Mouse (Mus musculus) intestine, postnatal 0 days (tissue): ENCODE data around the gene Pabpn1l. TPM values are rescaled to one million over a fixed set of nuclear protein-coding genes. Genes with fewer than 3 reads are reported as not detected.

Experiments used
- ATAC-seq: fragments of 200-750 bp; cut with Nextera tagmentation; 2 replicates; pipeline ENCODE4 v1.8.0; 2017; ENCODE audit warnings: mild to moderate bottlenecking, moderate TSS enrichment, moderate library complexity
- H3K27ac ChIP-seq: fragments of 300-500 bp; sonication (generic); 2 replicates; pipeline ENCODE4 v1.5.1; 2014; ENCODE audit warnings: mild to moderate bottlenecking, low read depth, low read length, moderate library complexity
- H3K27me3 ChIP-seq: fragments of 300-500 bp; sonication (generic); replicated peaks from 2 replicates; pipeline ENCODE4 v1.6.1; 2014; ENCODE audit warnings: low read length, mixed read lengths; ENCODE audit not compliant: control insufficient read depth, insufficient read depth
- H3K36me3 ChIP-seq: fragments of 300-500 bp; sonication (generic); 2 replicates; pipeline ENCODE4 v1.6.1; 2014; ENCODE audit warnings: mild to moderate bottlenecking, moderate library complexity; ENCODE audit not compliant: control insufficient read depth, insufficient read depth
- H3K4me1 ChIP-seq: fragments of 300-500 bp; sonication (generic); replicated peaks from 2 replicates; pipeline ENCODE4 v1.6.1; 2014; ENCODE audit warnings: antibody characterized with exemption, low read length, mixed read lengths; ENCODE audit not compliant: control insufficient read depth, insufficient read depth
- H3K4me2 ChIP-seq: fragments of 300-500 bp; sonication (generic); replicated peaks from 2 replicates; pipeline ENCODE4 v1.6.1; 2014; ENCODE audit warnings: low read depth, mild to moderate bottlenecking, moderate library complexity
- H3K4me3 ChIP-seq: fragments of 300-500 bp; sonication (generic); 2 replicates; pipeline ENCODE4 v1.5.1; 2014; ENCODE audit warnings: low read depth, low read length
- H3K9ac ChIP-seq: fragments of 300-500 bp; sonication (generic); 2 replicates; pipeline ENCODE4 v1.6.1; 2014; ENCODE audit warnings: mild to moderate bottlenecking, low read depth, low read length
- H3K9me3 ChIP-seq: fragments of 300-500 bp; sonication (generic); 2 replicates; pipeline ENCODE4 v1.6.1; 2016; ENCODE audit warnings: mixed run types; ENCODE audit not compliant: control insufficient read depth
- CTCF ChIP-seq: sonication (generic); IDR thresholded peaks from 2 replicates; pipeline ENCODE4 v1.5.1; 2016; ENCODE audit warnings: low read depth, mild to moderate bottlenecking, control low read depth, antibody characterized with exemption, moderate library complexity
- WGBS: fragments of 180-500 bp; shearing (Covaris S2); extraction: QIAGEN DNeasy Blood & Tissue Kit; methylation state at CpG from one replicate; pipeline ENCODE4 v1.1.7; 2014; 5-methylcytosine and 5-hydroxymethylcytosine counted together
- polyA plus RNA-seq: library from polyadenylated mRNA; unstranded; fragments of >200 nt; fragmentation: Nextera tagmentation; extraction: Ambion mirVana; gene quantifications from 2 replicates; pipeline ENCODE4 v1.2.1, GENCODE M21; 2015

Pabpn1l gene
- polyA plus RNA-seq, 1 experiment from 2014 or later = not detected

- Histone ChIP-seq H3K4me3 (no peak overlapping the region), H3K27me3 (no peaks in the 10 kb centered on the region), H3K27ac (no peak overlapping the region; the same call in 1 of the 2 replicates), H3K9ac (no peak overlapping the region), H3K9me3 (no peaks in the 10 kb centered on the region), H3K4me1 (peaks cover 6% of the 10 kb centered on the region; the same call in 1 of the 2 replicates), H3K4me2 (no peak overlapping the region), H3K36me3 (peaks cover 21% of the 10 kb centered on the region)
- no peak for TF ChIP-seq CTCF
- WGBS = 72% methylated on average over 4 of the region's 4 CpGs
- ATAC-seq = no peak
Measured at GRCm38 (mm10) chr8:122605367-122605766, 17.2 kb downstream of the Pabpn1l start.

DNA sequence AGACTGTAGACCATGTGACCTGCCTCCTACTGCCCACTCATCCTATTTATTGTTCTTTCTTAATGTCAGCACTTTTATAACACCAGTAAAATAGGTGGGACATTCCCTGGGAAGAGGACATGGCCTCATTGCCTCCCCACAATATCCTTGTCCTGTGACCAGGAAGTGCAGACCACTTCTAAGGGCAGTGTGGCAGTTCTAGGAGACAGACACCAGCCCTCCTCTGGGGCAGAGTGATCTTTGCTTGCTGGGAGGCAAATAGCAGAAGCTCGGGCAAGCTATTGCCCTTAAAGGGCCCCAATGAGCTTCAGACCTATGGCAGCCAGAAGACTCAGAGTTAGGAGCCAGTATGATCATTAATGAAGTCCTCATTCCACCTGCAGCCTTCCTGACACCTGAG lies 17.9 kb downstream of the Pabpn1l start:
- Histone ChIP-seq H3K4me2 (no peak overlapping the region), H3K9ac (no peak overlapping the region), H3K27ac (peak overlapping the region; percentile 50; the same call in 1 of the 2 replicates), H3K4me1 (peaks cover 6% of the 10 kb centered on the region; the same call in 1 of the 2 replicates), H3K36me3 (peaks cover 28% of the 10 kb centered on the region), H3K4me3 (no peak overlapping the region), H3K9me3 (no peaks in the 10 kb centered on the region), H3K27me3 (no peaks in the 10 kb centered on the region)
- peak; percentile 61 for ATAC-seq
- 36% methylated on average over 1 of the region's 1 CpGs for WGBS
- no peak for TF ChIP-seq CTCF

- 0 out of 2 replicates have a peak, but pooled peaks cover 6% of the 10 kb centered on the region for H3K4me1 ChIP-seq
- no peak overlapping the region for H3K27ac ChIP-seq
- 95% methylated on average over 9 of the region's 9 CpGs for WGBS
- H3K4me3 ChIP-seq = no peak overlapping the region
- no peak for TF ChIP-seq CTCF
- no peak overlapping the region for H3K4me2 ChIP-seq
- H3K27me3 ChIP-seq = no peaks in the 10 kb centered on the region
- no peaks in the 10 kb centered on the region for H3K9me3 ChIP-seq
- ATAC-seq = no peak
- peaks cover 46% of the 10 kb centered on the region for H3K36me3 ChIP-seq
- H3K9ac ChIP-seq = no peak overlapping the region
Measured at GRCm38 (mm10) chr8:122600666-122601065, 21.9 kb downstream of the Pabpn1l start.

DNA sequence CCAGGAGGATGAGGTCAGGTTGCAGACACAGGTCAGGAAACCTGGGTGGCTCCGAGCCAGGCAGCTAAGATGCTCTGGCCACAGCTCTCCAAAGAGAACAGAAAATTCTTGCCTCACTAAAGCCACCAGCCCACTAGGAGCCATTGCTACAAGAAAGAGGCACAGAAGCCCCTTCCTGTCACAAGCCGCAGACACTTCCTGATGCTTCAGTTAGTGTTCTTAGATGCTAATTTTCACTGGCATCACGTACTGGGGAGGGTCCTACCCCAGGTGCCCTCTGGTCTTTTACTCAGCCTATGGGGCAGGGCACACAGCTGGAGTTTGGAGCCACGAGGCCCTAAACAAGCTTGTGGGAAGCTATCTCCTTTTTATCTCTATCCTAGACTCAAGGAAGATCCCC lies 26.5 kb downstream of the Pabpn1l start:
- no peaks in the 10 kb centered on the region for H3K9me3 ChIP-seq
- no peak overlapping the region for H3K4me3 ChIP-seq
- H3K27ac ChIP-seq = no peak overlapping the region
- no peaks in the 10 kb centered on the region for H3K27me3 ChIP-seq
- H3K4me2 ChIP-seq = no peak overlapping the region
- no peak overlapping the region for H3K9ac ChIP-seq
- 64% methylated on average over 4 of the region's 4 CpGs for WGBS
- no peak for TF ChIP-seq CTCF
- H3K36me3 ChIP-seq = peaks cover 59% of the 10 kb centered on the region
- no peak for ATAC-seq
- H3K4me1 ChIP-seq = no peaks in the 10 kb centered on the region

GRCm38 (mm10) chr8:122593783-122594507 lies 28.6 kb downstream of the Pabpn1l start:
- Histone ChIP-seq H3K9me3 (no peaks in the 10 kb centered on the region), H3K4me1 (no peaks in the 10 kb centered on the region), H3K4me2 (no peak overlapping the region), H3K27ac (no peak overlapping the region), H3K27me3 (no peaks in the 10 kb centered on the region), H3K4me3 (no peak overlapping the region), H3K36me3 (peaks cover 40% of the 10 kb centered on the region; the same call in 1 of the 2 replicates), H3K9ac (no peak overlapping the region)
- WGBS = 88% methylated on average over 19 of the region's 19 CpGs
- no peak for TF ChIP-seq CTCF
- ATAC-seq = no peak

DNA sequence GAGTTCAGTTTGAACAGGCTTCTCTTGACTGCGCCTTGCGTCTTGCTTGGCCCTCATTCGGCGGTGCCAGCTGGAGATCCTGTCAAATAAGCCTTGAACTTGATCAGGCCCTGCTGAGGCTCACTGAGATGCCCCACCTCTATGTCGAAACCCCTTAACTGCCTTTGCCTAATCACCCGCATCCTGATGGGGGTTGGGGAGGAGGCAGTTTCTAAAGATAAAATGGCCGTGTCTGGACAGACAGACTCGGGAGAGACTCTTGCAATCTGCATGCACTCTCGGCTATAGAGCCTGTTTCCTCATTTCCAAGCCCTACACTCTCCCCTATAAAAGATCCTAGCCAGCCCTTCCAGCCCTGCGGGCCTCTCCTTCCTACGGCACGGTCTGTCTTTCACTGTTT lies 29.3 kb downstream of the Pabpn1l start:
- no peak overlapping the region for H3K4me2 ChIP-seq
- H3K4me1 ChIP-seq = no peaks in the 10 kb centered on the region
- H3K4me3 ChIP-seq = no peak overlapping the region
- ATAC-seq = no peak
- TF ChIP-seq CTCF = no peak
- H3K36me3 ChIP-seq = peaks cover 33% of the 10 kb centered on the region; the same call in 1 of the 2 replicates
- no peaks in the 10 kb centered on the region for H3K9me3 ChIP-seq
- H3K27me3 ChIP-seq = no peaks in the 10 kb centered on the region
- no peak overlapping the region for H3K9ac ChIP-seq
- no peak overlapping the region for H3K27ac ChIP-seq
- WGBS = 60% methylated on average over 12 of the region's 12 CpGs
